Mouse (Mus musculus) E14TG2a.4 (cell line): ENCODE data around the gene Teddm2.
A peak's percentile ranks its signal among the peaks of the same experiment; 100 is the strongest.

Experiments
- H3K27me3 ChIP-seq: 2 replicates; pipeline ENCODE4 v1.6.1; 2014; ENCODE audit warnings: low read length, control low read depth; ENCODE audit not compliant: insufficient read depth
- H3K36me3 ChIP-seq: 2 replicates; pipeline ENCODE4 v1.6.1; 2014; ENCODE audit warnings: low read length, control low read depth; ENCODE audit not compliant: insufficient read depth
- H3K4me1 ChIP-seq: replicated peaks from 2 replicates; pipeline ENCODE4 v1.6.1; 2014; ENCODE audit warnings: low read depth, low read length, control low read depth
- H3K4me3 ChIP-seq: replicated peaks from 2 replicates; pipeline ENCODE4 v1.5.1; 2014; ENCODE audit warnings: mild to moderate bottlenecking, low read length
- H3K9me3 ChIP-seq: 2 replicates; pipeline ENCODE4 v1.6.1; 2014; ENCODE audit warnings: low read length, control low read depth
- CTCF ChIP-seq: conservative IDR thresholded peaks from 2 replicates; pipeline ENCODE4 v1.5.1; 2014; ENCODE audit warnings: low read length
- NANOG ChIP-seq: IDR thresholded peaks from 2 replicates; pipeline ENCODE4 v1.6.1; 2014; ENCODE audit warnings: borderline replicate concordance, low read length, mixed read lengths
- POU5F1 ChIP-seq: IDR thresholded peaks from 2 replicates; pipeline ENCODE4 v1.6.1; 2014; ENCODE audit warnings: low read length, borderline replicate concordance

Teddm2 gene

DNA sequence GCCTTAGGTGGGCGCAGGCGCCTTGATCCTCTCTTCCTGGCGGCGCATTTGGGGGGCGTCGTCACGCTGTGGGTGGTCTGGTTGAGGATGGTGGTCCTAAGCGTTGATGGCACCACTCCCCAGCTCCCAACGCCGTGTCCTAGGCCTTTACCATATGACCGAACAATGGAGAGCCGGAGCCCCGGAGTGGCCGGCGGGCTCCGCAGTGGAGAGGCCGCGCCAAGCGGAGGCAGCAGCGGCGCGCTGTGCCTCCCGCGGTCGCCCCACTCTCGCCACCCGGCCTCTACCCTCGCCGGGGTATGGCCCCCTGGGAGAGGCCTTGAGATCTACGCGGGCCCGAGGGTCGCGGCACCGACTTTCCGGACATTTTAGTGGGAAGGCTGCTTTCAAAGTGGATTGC, 353 bp upstream of the Teddm2 start:
- no peaks in the 10 kb centered on the region for H3K27me3 ChIP-seq
- TF ChIP-seq POU5F1: no peak
- TF ChIP-seq CTCF: no peak
- no peak for TF ChIP-seq NANOG

GRCm38 (mm10) chr1:153898989-153899730, 868 bp downstream of the Teddm2 start:
- TF ChIP-seq POU5F1 (no peak), NANOG (no peak), CTCF (no peak)
- Histone ChIP-seq H3K27me3 (no peaks in the 10 kb centered on the region), H3K4me3 (peak overlapping the region; percentile 91), H3K36me3 (peaks cover 19% of the 10 kb centered on the region), H3K4me1 (peaks cover 68% of the 10 kb centered on the region), H3K9me3 (no peaks in the 10 kb centered on the region)

More for the DNA sequence above, 353 bp upstream of the Teddm2 start:
- H3K36me3 ChIP-seq: peaks cover 31% of the 10 kb centered on the region
- H3K4me1 ChIP-seq: peaks cover 73% of the 10 kb centered on the region
- H3K9me3 ChIP-seq: no peaks in the 10 kb centered on the region
- H3K4me3 ChIP-seq: peak overlapping the region; percentile 91

- peaks cover 6% of the 10 kb centered on the region for H3K9me3 ChIP-seq
- H3K4me3 ChIP-seq: no peak overlapping the region
- no peak for TF ChIP-seq CTCF
- no peak for TF ChIP-seq POU5F1
- no peak for TF ChIP-seq NANOG
- no peaks in the 10 kb centered on the region for H3K27me3 ChIP-seq
- H3K4me1 ChIP-seq: peaks cover 48% of the 10 kb centered on the region
- no peaks in the 10 kb centered on the region; the same call in 1 of the 2 replicates for H3K36me3 ChIP-seq
Measured at GRCm38 (mm10) chr1:153897196-153897595, 2.8 kb downstream of the Teddm2 start.

GRCm38 (mm10) chr1:153894979-153895378, 5.0 kb downstream of the Teddm2 start:
- peaks cover 8% of the 10 kb centered on the region; the same call in 1 of the 2 replicates for H3K27me3 ChIP-seq
- TF ChIP-seq POU5F1 (no peak), CTCF (peak; percentile 59)
- H3K36me3 ChIP-seq: no peaks in the 10 kb centered on the region
- no peak overlapping the region for H3K4me3 ChIP-seq
- peaks cover 6% of the 10 kb centered on the region for H3K9me3 ChIP-seq
- peaks cover 37% of the 10 kb centered on the region for H3K4me1 ChIP-seq

DNA sequence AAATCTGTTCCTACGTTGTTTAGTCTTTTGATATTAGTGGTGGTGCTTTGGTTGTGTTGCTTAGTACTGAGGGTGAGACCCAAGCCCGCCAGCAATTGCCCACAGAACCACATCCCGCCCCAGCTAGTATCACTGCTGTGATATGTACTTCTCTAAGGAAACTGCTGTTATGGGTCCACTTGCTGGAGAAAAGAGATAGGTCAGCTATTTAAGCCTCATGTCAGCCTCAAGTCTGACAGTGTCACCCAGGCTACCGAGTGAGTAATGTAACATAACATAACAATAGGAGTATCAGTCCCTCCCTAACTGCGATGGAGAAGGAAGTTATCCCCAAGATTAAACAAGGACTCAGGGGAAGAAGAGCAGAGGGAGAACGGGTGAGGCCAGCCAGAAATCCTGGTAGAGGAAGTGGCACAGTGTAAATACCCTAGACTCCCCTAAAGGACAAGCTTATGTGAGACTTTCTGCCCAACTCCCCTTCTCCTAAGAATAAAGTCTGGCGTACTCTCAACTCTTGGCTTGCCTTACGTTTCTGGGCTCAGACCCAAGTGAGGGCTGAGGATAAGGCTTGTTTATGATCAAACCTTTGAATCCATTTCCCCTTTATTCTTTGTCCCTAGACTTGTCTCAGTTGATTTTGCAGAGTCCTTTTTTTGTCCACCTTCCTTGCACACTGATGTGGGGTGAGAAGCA, 5.7 kb downstream of the Teddm2 start:
- no peak overlapping the region for H3K4me3 ChIP-seq
- no peak for TF ChIP-seq CTCF
- no peaks in the 10 kb centered on the region for H3K36me3 ChIP-seq
- H3K4me1 ChIP-seq: peaks cover 37% of the 10 kb centered on the region
- peaks cover 6% of the 10 kb centered on the region for H3K9me3 ChIP-seq
- peaks cover 9% of the 10 kb centered on the region; the same call in 1 of the 2 replicates for H3K27me3 ChIP-seq

DNA sequence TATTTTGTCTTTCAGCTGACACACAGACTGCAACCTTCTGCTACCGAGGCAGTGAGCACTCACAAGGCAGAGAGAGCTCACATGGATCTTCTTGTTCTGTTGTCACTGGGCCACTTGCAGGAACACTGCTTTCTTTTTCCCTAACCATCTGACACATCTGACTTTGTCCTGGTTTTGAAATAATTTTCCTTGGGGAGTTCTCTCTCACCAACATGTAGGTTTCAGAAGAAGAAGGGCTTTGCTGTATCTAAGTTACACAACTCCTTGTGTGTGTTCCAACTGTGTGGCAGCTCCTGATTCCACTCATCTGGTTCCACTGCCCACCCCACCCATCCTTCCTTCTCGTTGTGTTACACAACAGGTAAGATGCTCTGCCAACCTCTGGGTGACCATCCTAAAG, 6.3 kb downstream of the Teddm2 start:
- no peaks in the 10 kb centered on the region for H3K36me3 ChIP-seq
- peaks cover 33% of the 10 kb centered on the region for H3K4me1 ChIP-seq
- H3K9me3 ChIP-seq: peaks cover 6% of the 10 kb centered on the region
- peaks cover 9% of the 10 kb centered on the region; the same call in 1 of the 2 replicates for H3K27me3 ChIP-seq
- no peak overlapping the region for H3K4me3 ChIP-seq
- TF ChIP-seq NANOG (no peak), POU5F1 (no peak), CTCF (no peak)

DNA sequence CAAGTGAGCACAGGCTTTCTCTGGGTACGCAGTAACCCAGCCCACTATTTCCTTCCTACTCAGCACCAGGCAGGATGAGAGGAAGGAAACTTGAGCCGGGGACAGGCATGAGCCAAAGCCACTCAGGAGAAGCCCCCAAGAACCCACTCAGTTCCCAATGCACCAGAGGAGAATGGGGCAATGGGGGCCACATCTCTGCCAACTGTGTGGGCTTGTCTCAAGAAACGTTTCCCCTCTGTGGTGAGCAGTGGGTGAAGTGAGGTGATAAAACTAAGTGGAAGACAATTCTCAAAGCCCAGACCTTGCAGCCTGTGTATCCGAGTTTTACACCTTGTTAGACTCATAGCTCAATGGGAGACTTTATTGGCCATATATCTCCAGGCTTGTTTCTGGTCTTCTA, 8.6 kb downstream of the Teddm2 start, which contains the start of gene Teddm1a:
Gene Teddm1a, plus strand, starts transcription at position 301 of the 400 bp plus-strand sequence.
- Histone ChIP-seq H3K4me1 (peaks cover 14% of the 10 kb centered on the region), H3K9me3 (peaks cover 6% of the 10 kb centered on the region), H3K4me3 (no peak within 1 kb of the TSS), H3K27me3 (peaks cover 9% of the 10 kb centered on the region; the same call in 1 of the 2 replicates), H3K36me3 (no peaks in the 10 kb centered on the region)
- TF ChIP-seq POU5F1: no peak

GRCm38 (mm10) chr1:153890121-153890520, 9.9 kb downstream of the Teddm2 start:
- peaks cover 6% of the 10 kb centered on the region for H3K9me3 ChIP-seq
- TF ChIP-seq POU5F1: no peak
- TF ChIP-seq CTCF: no peak
- no peak for TF ChIP-seq NANOG
- H3K27me3 ChIP-seq: peaks cover 9% of the 10 kb centered on the region; the same call in 1 of the 2 replicates
- H3K4me3 ChIP-seq: no peak overlapping the region
- peaks cover 18% of the 10 kb centered on the region for H3K4me1 ChIP-seq
- no peaks in the 10 kb centered on the region for H3K36me3 ChIP-seq
